ENCODE assay signal across 18 mouse cellular contexts in genomic region chr6:126240256-126240655, GRCm38 (mm10).
"Had no signal": no experiment of that assay in that cellular context is flagged by ENCODE, and none has a peak within 500 bp of the region (broad histone marks: within the 10 kb centered on the region; RNA-seq: fewer than 3 reads in every experiment).

No protein-coding gene starts in this region.

- DNase-seq: kidney, adult 8-10 months; kidney, postnatal 10 days; kidney, postnatal 36 days; layer of hippocampus, postnatal 36 days; liver, embryonic 13.5 days; lung, adult 2 months; lung, postnatal 14 days; lung, postnatal 4 days; midbrain, embryonic 14.5 days; thymus, adult 2 months; thymus, postnatal 14 days; thymus, postnatal 4 days had no signal

- H3K36me3 ChIP-seq: kidney, embryonic 15.5 days; liver, embryonic 13.5 days; neural tube, embryonic 12.5 days; neural tube, embryonic 15.5 days had no signal

- H3K4me3 ChIP-seq: kidney, embryonic 15.5 days; left cerebral cortex, adult 2 months; liver, embryonic 13.5 days; neural tube, embryonic 12.5 days; neural tube, embryonic 15.5 days had no signal

- H3K9ac ChIP-seq: kidney, embryonic 15.5 days; liver, embryonic 13.5 days; neural tube, embryonic 12.5 days; neural tube, embryonic 15.5 days had no signal

- H3K9me3 ChIP-seq: kidney, embryonic 15.5 days; liver, embryonic 13.5 days; neural tube, embryonic 12.5 days; neural tube, embryonic 15.5 days had no signal

- H3K27me3 ChIP-seq: kidney, embryonic 15.5 days; liver, embryonic 13.5 days; neural tube, embryonic 12.5 days; neural tube, embryonic 15.5 days had no signal

- H3K4me2 ChIP-seq: kidney, embryonic 15.5 days; liver, embryonic 13.5 days; midbrain, embryonic 11.5 days; neural tube, embryonic 12.5 days; neural tube, embryonic 15.5 days had no signal

- H3K4me1 ChIP-seq: liver, embryonic 13.5 days; neural tube, embryonic 12.5 days; neural tube, embryonic 15.5 days had no signal

- H3K27ac ChIP-seq: kidney, embryonic 15.5 days; left cerebral cortex, adult 2 months; liver, embryonic 13.5 days; neural tube, embryonic 12.5 days; neural tube, embryonic 15.5 days; stomach, postnatal 0 days had no signal
